Mouse (Mus musculus): ENCODE results near the gene Rplp0.

DNA sequence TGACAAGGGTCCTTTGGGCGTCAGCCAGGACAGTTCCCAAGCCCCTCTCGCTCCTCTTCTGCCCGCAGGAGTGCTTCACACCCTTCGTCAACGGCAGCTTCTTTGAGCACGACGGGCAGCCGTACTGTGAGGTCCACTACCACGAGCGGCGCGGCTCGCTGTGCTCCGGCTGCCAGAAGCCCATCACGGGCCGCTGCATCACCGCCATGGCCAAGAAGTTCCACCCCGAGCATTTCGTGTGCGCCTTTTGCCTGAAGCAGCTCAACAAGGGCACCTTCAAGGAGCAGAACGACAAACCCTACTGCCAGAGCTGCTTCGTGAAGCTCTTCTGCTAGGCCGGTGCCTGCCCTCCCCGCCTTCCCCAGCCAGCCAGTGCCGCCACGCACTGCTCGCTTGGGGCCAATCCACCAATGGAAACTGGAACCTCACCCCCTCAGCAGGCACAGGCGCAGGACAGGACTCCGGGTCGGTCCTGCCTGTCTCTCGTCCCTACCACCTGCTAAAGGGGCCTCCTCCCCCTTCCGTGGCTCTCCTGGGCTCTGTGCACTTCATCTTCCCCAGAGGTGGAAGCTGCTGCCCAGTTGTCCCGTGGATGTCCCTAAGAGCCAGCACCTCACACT lies 5.4 kb upstream of the Rplp0 start:
- TF ChIP-seq POLR2AphosphoS2 (IDR thresholded peaks at IDR 0.05; ENCODE audit: insufficient read length, low read depth): no peak
- TF ChIP-seq POLR2A (IDR thresholded peaks at IDR 0.05; ENCODE audit: insufficient read length, low read depth): no peak
- TF ChIP-seq E2F4 (IDR thresholded peaks at IDR 0.05; ENCODE audit: insufficient read depth): no peak
- TF ChIP-seq CEBPB (IDR thresholded peaks at IDR 0.05; ENCODE audit: insufficient read depth, poor library complexity, severe bottlenecking): no peak
